Mouse (Mus musculus) kidney, adult 2 months (tissue): ENCODE results near the gene Rnf213. TPM values are rescaled to one million over a fixed set of nuclear protein-coding genes. Genes with fewer than 3 reads are reported as not detected.
A peak's percentile ranks its signal among the peaks of the same experiment; 100 is the strongest.

ENCODE experiments used
- DNase-seq: peaks from one replicate; pipeline ENCODE4 v3.0.0; 2021
- H3K27ac ChIP-seq: fragments of 200-500 bp; 2 replicates; pipeline ENCODE4 v1.5.1; 2012; ENCODE audit warnings: low read depth, low read length, control low read depth, inconsistent platforms; ENCODE audit not compliant: insufficient read depth
- H3K27me3 ChIP-seq: fragments of 200-500 bp; replicated peaks from 2 replicates; pipeline ENCODE4 v1.6.1; 2012; ENCODE audit warnings: mild to moderate bottlenecking, moderate library complexity, low read length, inconsistent platforms; ENCODE audit not compliant: control insufficient read depth, insufficient read depth
- H3K36me3 ChIP-seq: fragments of 200-500 bp; 2 replicates; pipeline ENCODE4 v1.6.1; 2012; ENCODE audit warnings: mild to moderate bottlenecking, moderate library complexity, low read length, inconsistent platforms; ENCODE audit not compliant: control insufficient read depth, insufficient read depth
- H3K4me1 ChIP-seq: fragments of 200-500 bp; 2 replicates; pipeline ENCODE4 v1.6.1; 2011; ENCODE audit warnings: low read length; ENCODE audit not compliant: control insufficient read depth, insufficient read depth
- H3K4me3 ChIP-seq: fragments of 200-500 bp; 2 replicates; pipeline ENCODE4 v1.5.1; 2011; ENCODE audit warnings: mild to moderate bottlenecking, low read depth, low read length, control low read depth; ENCODE audit not compliant: insufficient read depth
- CTCF ChIP-seq: fragments of 200-500 bp; conservative IDR thresholded peaks from 2 replicates; pipeline ENCODE4 v1.5.1; 2011; ENCODE audit warnings: low read depth, mild to moderate bottlenecking, control low read depth, low read length, moderate library complexity, mixed read lengths; ENCODE audit not compliant: insufficient read depth, insufficient read length
- POLR2A ChIP-seq: fragments of 200-500 bp; IDR thresholded peaks from one replicate; pipeline ENCODE4 v1.6.1; 2011; ENCODE audit warnings: low read depth, low read length, control low read depth
- WGBS: fragments of 180-500 bp; shearing (Covaris S2); methylation state at CpG from one replicate; pipeline ENCODE4 v1.1.7; 2018; 5-methylcytosine and 5-hydroxymethylcytosine counted together
- polyA plus RNA-seq: library from polyadenylated mRNA; depleted of rRNA; stranded (reverse); fragments of >200 nt; gene quantifications from 2 replicates; pipeline ENCODE4 v1.2.3, GENCODE M21; 2012

The Rnf213 gene
- polyA plus RNA-seq, 1 experiment: 18.5 TPM

DNA sequence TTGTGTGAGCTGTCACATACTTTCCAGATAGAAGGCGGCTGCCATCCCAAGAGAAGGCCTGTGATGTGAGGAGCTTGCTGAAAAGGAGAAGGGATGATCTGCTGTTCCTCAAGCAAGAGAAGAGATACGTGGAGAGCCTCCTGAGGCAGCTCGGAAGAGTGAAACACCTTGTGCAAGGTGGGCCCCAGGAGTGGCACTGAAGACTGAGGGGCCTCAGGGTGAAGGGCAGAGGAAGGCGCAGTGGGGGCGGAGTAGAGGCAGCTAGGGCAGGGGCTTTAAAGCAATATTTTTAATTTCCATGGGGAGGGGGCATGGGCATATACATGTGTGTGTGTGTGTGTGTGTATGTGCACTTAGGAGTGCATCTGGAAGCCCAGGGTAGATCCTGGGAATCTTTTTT, 35.1 kb downstream of the Rnf213 start:
- 88% methylated on average over 5 of the region's 5 CpGs for WGBS
- H3K36me3 ChIP-seq: peaks cover 3% of the 10 kb centered on the region
- TF ChIP-seq CTCF (no peak), POLR2A (no peak)
- no peaks in the 10 kb centered on the region for H3K4me1 ChIP-seq
- DNase-seq: no peak
- H3K4me3 ChIP-seq: no peak overlapping the region
- no peak overlapping the region for H3K27ac ChIP-seq
- no peaks in the 10 kb centered on the region for H3K27me3 ChIP-seq

DNA sequence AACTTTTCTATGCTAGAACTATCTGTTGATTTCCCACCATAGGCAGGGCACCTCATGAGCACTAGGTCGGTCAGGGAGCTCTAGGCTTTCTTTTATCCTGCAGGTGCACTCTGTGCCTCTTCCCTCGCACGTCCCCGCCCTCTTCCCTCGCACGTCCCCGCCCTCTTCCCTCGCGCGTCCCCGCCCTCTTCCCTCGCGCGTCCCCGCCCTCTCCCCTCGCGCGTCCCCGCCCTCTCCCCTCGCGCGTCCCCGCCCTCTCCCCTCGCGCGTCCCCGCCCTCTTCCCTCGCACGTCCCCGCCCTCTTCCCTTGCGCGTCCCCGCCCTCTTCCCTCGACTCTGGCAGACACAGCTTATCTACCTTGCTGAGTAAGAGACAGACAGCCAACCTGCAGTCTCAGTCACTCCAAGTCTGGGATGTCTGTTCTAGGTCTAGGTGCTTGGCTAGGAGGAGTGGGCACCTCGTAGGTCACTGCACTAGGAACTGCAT, 35.8 kb downstream of the Rnf213 start:
- Histone ChIP-seq H3K4me1 (no peaks in the 10 kb centered on the region), H3K27ac (no peak overlapping the region), H3K36me3 (peaks cover 3% of the 10 kb centered on the region), H3K27me3 (no peaks in the 10 kb centered on the region), H3K4me3 (no peak overlapping the region)
- TF ChIP-seq CTCF (no peak), POLR2A (no peak)
- peak; percentile 73 for DNase-seq
- 4% methylated on average over 28 of the region's 35 CpGs for WGBS

GRCm38 (mm10) chr11:119431516-119431915, 38.6 kb downstream of the Rnf213 start:
- Histone ChIP-seq H3K4me1 (no peaks in the 10 kb centered on the region), H3K4me3 (no peak overlapping the region), H3K27ac (no peak overlapping the region), H3K27me3 (no peaks in the 10 kb centered on the region), H3K36me3 (peaks cover 3% of the 10 kb centered on the region)
- TF ChIP-seq POLR2A (no peak), CTCF (no peak)
- no peak for DNase-seq
- 84% methylated on average over 12 of the region's 12 CpGs for WGBS

DNA sequence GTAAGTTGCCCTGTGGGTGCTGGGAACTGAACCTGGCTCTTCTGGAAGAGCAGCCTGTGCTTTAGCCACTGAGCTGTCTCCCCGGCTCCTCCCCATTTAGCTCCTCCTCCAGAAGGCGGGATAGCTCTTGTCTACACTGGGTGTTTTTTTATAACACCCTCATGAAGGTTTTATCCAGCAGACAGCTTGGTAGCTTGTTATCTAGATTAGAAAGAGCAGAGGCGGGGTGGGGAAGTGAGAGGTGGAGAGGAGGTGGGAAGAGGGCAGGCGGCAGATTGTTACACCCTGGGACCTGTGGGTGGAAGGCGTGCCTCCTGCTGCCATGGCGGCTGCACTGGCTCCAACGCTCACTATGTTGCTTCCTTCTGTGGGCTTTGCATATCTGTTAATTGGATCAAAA, 39.8 kb downstream of the Rnf213 start:
- Histone ChIP-seq H3K27me3 (no peaks in the 10 kb centered on the region), H3K4me1 (no peaks in the 10 kb centered on the region), H3K4me3 (no peak overlapping the region), H3K36me3 (peaks cover 6% of the 10 kb centered on the region), H3K27ac (no peak overlapping the region)
- DNase-seq: no peak
- no peak for TF ChIP-seq POLR2A
- no peak for TF ChIP-seq CTCF
- 91% methylated on average over 7 of the region's 7 CpGs for WGBS

DNA sequence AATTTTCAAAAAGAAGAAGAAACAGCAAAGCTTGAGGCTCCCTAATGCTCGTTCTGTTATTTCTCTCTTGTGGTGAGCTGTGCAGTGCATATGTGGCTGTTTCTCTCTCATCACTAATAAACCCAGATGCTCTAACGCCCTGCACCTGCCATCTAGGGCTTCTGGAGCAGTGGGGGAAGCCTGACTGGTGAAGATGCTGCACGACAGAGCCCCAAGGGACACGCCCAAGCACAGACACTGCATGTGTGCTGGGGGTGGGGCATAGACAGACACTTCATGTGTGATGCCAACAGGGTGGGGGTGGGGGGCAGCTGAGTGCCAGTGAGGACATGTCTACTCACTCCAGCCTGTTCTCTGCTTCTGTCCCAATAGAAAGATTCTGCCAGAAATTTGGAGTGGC, 41.4 kb downstream of the Rnf213 start:
- Histone ChIP-seq H3K27ac (no peak overlapping the region), H3K36me3 (peaks cover 6% of the 10 kb centered on the region), H3K4me1 (no peaks in the 10 kb centered on the region), H3K4me3 (no peak overlapping the region), H3K27me3 (no peaks in the 10 kb centered on the region)
- WGBS: 86% methylated on average over 4 of the region's 4 CpGs
- no peak for DNase-seq
- no peak for TF ChIP-seq CTCF
- no peak for TF ChIP-seq POLR2A

- peak; percentile 58 for DNase-seq
- Histone ChIP-seq H3K36me3 (peaks cover 6% of the 10 kb centered on the region), H3K27ac (no peak overlapping the region), H3K4me1 (no peaks in the 10 kb centered on the region), H3K27me3 (no peaks in the 10 kb centered on the region), H3K4me3 (no peak overlapping the region)
- WGBS: 79% methylated on average over 19 of the region's 19 CpGs
- TF ChIP-seq CTCF: peak; percentile 50; the same call in 1 of the 2 replicates
- no peak for TF ChIP-seq POLR2A
These were observed 43.3 kb downstream of the Rnf213 start for GRCm38 (mm10) chr11:119435880-119436872.

GRCm38 (mm10) chr11:119438776-119439175, 45.9 kb downstream of the Rnf213 start:
- DNase-seq: no peak
- no peaks in the 10 kb centered on the region for H3K4me1 ChIP-seq
- TF ChIP-seq POLR2A: no peak
- TF ChIP-seq CTCF: no peak
- H3K4me3 ChIP-seq: no peak overlapping the region
- no peak overlapping the region for H3K27ac ChIP-seq
- 90% methylated on average over 8 of the region's 8 CpGs for WGBS
- peaks cover 3% of the 10 kb centered on the region for H3K36me3 ChIP-seq
- no peaks in the 10 kb centered on the region for H3K27me3 ChIP-seq

DNA sequence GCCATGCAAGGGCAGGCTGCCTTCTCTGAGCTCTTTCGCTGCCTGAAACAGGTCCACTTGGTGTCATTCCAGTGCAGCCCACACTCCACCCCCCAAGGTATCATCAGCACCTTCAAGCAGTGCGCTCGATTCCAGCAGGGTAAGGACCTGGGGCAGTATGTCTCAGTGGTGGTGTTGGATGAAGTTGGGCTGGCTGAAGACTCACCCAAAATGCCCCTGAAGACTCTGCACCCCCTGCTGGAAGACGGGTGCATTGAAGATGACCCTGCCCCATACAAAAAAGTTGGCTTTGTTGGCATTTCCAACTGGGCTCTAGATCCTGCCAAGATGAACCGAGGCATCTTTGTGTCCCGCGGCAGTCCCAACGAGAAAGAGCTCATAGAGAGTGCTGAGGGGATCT, 49.3 kb downstream of the Rnf213 start:
- TF ChIP-seq CTCF (peak; percentile 25; the same call in 1 of the 2 replicates), POLR2A (no peak)
- H3K36me3 ChIP-seq: no peaks in the 10 kb centered on the region; the same call in 1 of the 2 replicates
- no peak overlapping the region for H3K27ac ChIP-seq
- H3K27me3 ChIP-seq: no peaks in the 10 kb centered on the region
- no peaks in the 10 kb centered on the region for H3K4me1 ChIP-seq
- no peak for DNase-seq
- 91% methylated on average over 8 of the region's 8 CpGs for WGBS
- no peak overlapping the region for H3K4me3 ChIP-seq
